Mouse (Mus musculus) bone marrow, adult 2 months (tissue): ENCODE measurements around the gene Cela1. TPM values are rescaled to one million over a fixed set of nuclear protein-coding genes. Genes with fewer than 3 reads are reported as not detected.

Experiments
- H3K27ac ChIP-seq: fragments of 200-500 bp; 2 replicates; pipeline ENCODE4 v1.5.1; 2012; ENCODE audit warnings: low read depth, mild to moderate bottlenecking, control low read depth, inconsistent platforms, low read length; ENCODE audit not compliant: control insufficient read depth, poor library complexity, insufficient read depth
- H3K4me1 ChIP-seq: fragments of 200-500 bp; 2 replicates; pipeline ENCODE4 v1.6.1; 2011; ENCODE audit warnings: low read length; ENCODE audit not compliant: control insufficient read depth, insufficient read depth
- H3K4me3 ChIP-seq: fragments of 200-500 bp; replicated peaks from 2 replicates; pipeline ENCODE3; 2011; ENCODE audit warnings: mild to moderate bottlenecking, low read depth, low read length, control low read depth; ENCODE audit not compliant: control insufficient read depth
- CTCF ChIP-seq: fragments of 200-500 bp; IDR thresholded peaks from 2 replicates; pipeline ENCODE4 v1.5.1; 2011; ENCODE audit warnings: low read length, control low read depth; ENCODE audit not compliant: control insufficient read depth, insufficient read depth
- POLR2A ChIP-seq: fragments of 200-500 bp; IDR thresholded peaks from 2 replicates; pipeline ENCODE4 v1.6.1; 2011; ENCODE audit warnings: low read depth, mild to moderate bottlenecking, control low read depth, low read length, borderline replicate concordance; ENCODE audit not compliant: control insufficient read depth
- WGBS: fragments of 180-500 bp; shearing (Covaris S2); methylation state at CpG from one replicate; pipeline ENCODE4 v1.1.7; 2018; 5-methylcytosine and 5-hydroxymethylcytosine counted together
- polyA plus RNA-seq: library from polyadenylated mRNA; stranded (reverse); fragments of >200 nt; gene quantifications from 2 replicates; pipeline ENCODE4 v1.2.4, GENCODE M21; 2011; ENCODE audit warnings: low replicate concordance; ENCODE audit not compliant: missing spikeins, insufficient read depth, insufficient read length

Cela1 gene
- 55.3 and 57.2 TPM in 2 replicates for polyA plus RNA-seq

GRCm38 (mm10) chr15:100687430-100687971 is at the start of gene Cela1:
Gene Cela1, minus strand, starts transcription at chr15:100687921.
- TF ChIP-seq POLR2A = no peak
- TF ChIP-seq CTCF = no peak
- Histone ChIP-seq H3K4me1 (peaks cover 3% of the 10 kb centered on the region; the same call in 1 of the 2 replicates), H3K27ac (peak within 1 kb of the TSS; percentile 22), H3K4me3 (peak within 1 kb of the TSS; percentile 24)
- 39% methylated on average over 8 of the region's 8 CpGs for whole genome bisulfite sequencing

GRCm38 (mm10) chr15:100735953-100736300 is 48.2 kb upstream of the Cela1 start:
- 6% methylated on average over 9 of the region's 9 CpGs for WGBS
- no peak overlapping the region; the same call in 1 of the 2 replicates for H3K27ac ChIP-seq
- TF ChIP-seq CTCF = no peak
- no peak for TF ChIP-seq POLR2A
- peaks cover 5% of the 10 kb centered on the region for H3K4me1 ChIP-seq
- no peak overlapping the region for H3K4me3 ChIP-seq

- 28% methylated on average over 14 of the region's 15 CpGs for WGBS
- peaks cover 5% of the 10 kb centered on the region for H3K4me1 ChIP-seq
- no peak for TF ChIP-seq CTCF
- no peak for TF ChIP-seq POLR2A
- no peak overlapping the region for H3K4me3 ChIP-seq
- H3K27ac ChIP-seq = peak overlapping the region; percentile 49
These were observed 47.6 kb upstream of the Cela1 start for GRCm38 (mm10) chr15:100735095-100735952.

- TF ChIP-seq POLR2A = no peak
- TF ChIP-seq CTCF = no peak
- H3K27ac ChIP-seq = peak overlapping the region; percentile 58; the same call in 1 of the 2 replicates
- H3K4me1 ChIP-seq = peaks cover 2% of the 10 kb centered on the region; the same call in 1 of the 2 replicates
- peak overlapping the region; percentile 3 for H3K4me3 ChIP-seq
- WGBS = 6% methylated on average over 5 of the region's 5 CpGs
These were observed 44.9 kb upstream of the Cela1 start for GRCm38 (mm10) chr15:100732580-100732979.

- H3K4me3 ChIP-seq = no peak overlapping the region
- TF ChIP-seq CTCF (no peak), POLR2A (no peak)
- peaks cover 2% of the 10 kb centered on the region; the same call in 1 of the 2 replicates for H3K4me1 ChIP-seq
- H3K27ac ChIP-seq = no peak overlapping the region
- 61% methylated on average over 9 of the region's 9 CpGs for WGBS
These were observed 43.4 kb upstream of the Cela1 start for GRCm38 (mm10) chr15:100731081-100731480.

GRCm38 (mm10) chr15:100729281-100729985 is 41.7 kb upstream of the Cela1 start, which contains the start of gene Galnt6:
Gene Galnt6, minus strand, starts transcription at chr15:100729376.
- Histone ChIP-seq H3K4me3 (peak within 1 kb of the TSS; percentile 65), H3K4me1 (peaks cover 2% of the 10 kb centered on the region; the same call in 1 of the 2 replicates), H3K27ac (peak within 1 kb of the TSS; percentile 47)
- peak; percentile 11; the same call in 1 of the 2 replicates for TF ChIP-seq POLR2A
- TF ChIP-seq CTCF = no peak
- WGBS = 13% methylated on average over 49 of the region's 57 CpGs

- H3K4me1 ChIP-seq = no peaks in the 10 kb centered on the region; the same call in 1 of the 2 replicates
- no peak for TF ChIP-seq CTCF
- no peak for TF ChIP-seq POLR2A
- H3K27ac ChIP-seq = no peak overlapping the region
- WGBS = 5% methylated on average over 9 of the region's 9 CpGs
- H3K4me3 ChIP-seq = peak overlapping the region; percentile 65
These were observed 40.9 kb upstream of the Cela1 start for GRCm38 (mm10) chr15:100728586-100728985.

- no peak overlapping the region for H3K27ac ChIP-seq
- WGBS = 49% methylated on average over 11 of the region's 11 CpGs
- TF ChIP-seq CTCF (no peak), POLR2A (no peak)
- no peaks in the 10 kb centered on the region; the same call in 1 of the 2 replicates for H3K4me1 ChIP-seq
- H3K4me3 ChIP-seq = no peak overlapping the region
These were observed 40.1 kb upstream of the Cela1 start for GRCm38 (mm10) chr15:100727834-100728233.

- TF ChIP-seq POLR2A (no peak), CTCF (no peak)
- 85% methylated on average over 11 of the region's 11 CpGs for WGBS
- Histone ChIP-seq H3K4me3 (no peak overlapping the region), H3K4me1 (no peaks in the 10 kb centered on the region; the same call in 1 of the 2 replicates), H3K27ac (no peak overlapping the region)
These were observed 39.0 kb upstream of the Cela1 start for GRCm38 (mm10) chr15:100726721-100727120.
